Mouse (Mus musculus) MEL (cell line): ENCODE results near the gene Zfp950. TPM values are rescaled to one million over a fixed set of nuclear protein-coding genes. Genes with fewer than 3 reads are reported as not detected.

ENCODE experiments used
- DNase-seq: peaks from one replicate; pipeline ENCODE4 v3.0.0; 2011; ENCODE audit warnings: low read depth, low spot score
- H3K27ac ChIP-seq: 2 replicates; pipeline ENCODE4 v1.5.1; 2012; ENCODE audit warnings: low read depth, mild to moderate bottlenecking, control low read depth, low read length, moderate library complexity; ENCODE audit not compliant: control insufficient read depth
- H3K27me3 ChIP-seq, 2 experiments: fragments of 150-350 bp in 1 of 2; sonication (generic) in 1 of 2; 2 replicates each; pipeline ENCODE4 v1.6.1; 2012; ENCODE audit warnings: low read length in 2 of 2, mild to moderate bottlenecking in 2 of 2, improper control_type of control experiment in 1 of 2, moderate library complexity in 1 of 2; ENCODE audit not compliant: insufficient read depth in 2 of 2, control insufficient read depth in 1 of 2
- H3K36me3 ChIP-seq, 2 experiments: 2 replicates each; pipeline ENCODE4 v1.6.1; 2012 to 2014; ENCODE audit warnings: low read length in 2 of 2, improper control_type of control experiment in 1 of 2, inconsistent platforms in 1 of 2, mild to moderate bottlenecking in 1 of 2; ENCODE audit not compliant: insufficient read depth in 2 of 2, control insufficient read depth in 1 of 2
- H3K4me1 ChIP-seq, 2 experiments: fragments of 150-350 bp in 1 of 2; sonication (generic) in 1 of 2; 2 replicates each; pipeline ENCODE4 v1.6.1; 2012; ENCODE audit warnings: low read length in 2 of 2, improper control_type of control experiment in 1 of 2, mild to moderate bottlenecking in 1 of 2; ENCODE audit not compliant: insufficient read depth in 2 of 2, control insufficient read depth in 1 of 2
- H3K4me3 ChIP-seq, 2 experiments: fragments of 150-350 bp in 1 of 2; sonication (generic) in 1 of 2; 2 replicates each; pipeline ENCODE4 v1.5.1; 2012; ENCODE audit warnings: low read depth in 2 of 2, low read length in 2 of 2, mild to moderate bottlenecking in 2 of 2, moderate library complexity in 2 of 2, control low read depth in 1 of 2, improper control_type of control experiment in 1 of 2; ENCODE audit not compliant: control insufficient read depth in 1 of 2, insufficient read depth in 1 of 2
- H3K79me2 ChIP-seq: 2 replicates; pipeline ENCODE4 v1.6.1; 2012; ENCODE audit warnings: mild to moderate bottlenecking, low read length, moderate library complexity; ENCODE audit not compliant: control insufficient read depth, poor library complexity, insufficient read depth
- H3K9ac ChIP-seq: 2 replicates; pipeline ENCODE4 v1.6.1; 2012; ENCODE audit warnings: low read depth, mild to moderate bottlenecking, control low read depth, low read length, moderate library complexity; ENCODE audit not compliant: control insufficient read depth, poor library complexity, severe bottlenecking
- H3K9me3 ChIP-seq: fragments of 150-350 bp; sonication (generic); replicated peaks from 2 replicates; pipeline ENCODE4 v1.6.1; 2012; ENCODE audit warnings: mild to moderate bottlenecking, low read length, improper control_type of control experiment, moderate library complexity; ENCODE audit not compliant: insufficient read depth
- CHD1 ChIP-seq: IDR thresholded peaks from 2 replicates; pipeline ENCODE4 v1.6.1; 2012; ENCODE audit warnings: low read depth, mild to moderate bottlenecking, inconsistent platforms, low read length, improper control_type of control experiment
- ELF1 ChIP-seq: IDR thresholded peaks from 2 replicates; pipeline ENCODE4 v1.6.1; 2014; ENCODE audit warnings: low read depth, mild to moderate bottlenecking, inconsistent platforms, low read length, improper control_type of control experiment, moderate library complexity
- GABPA ChIP-seq: IDR thresholded peaks from 2 replicates; pipeline ENCODE4 v1.6.1; 2012; ENCODE audit warnings: low read depth, mild to moderate bottlenecking, inconsistent platforms, low read length, improper control_type of control experiment, moderate library complexity
- GATA1 ChIP-seq: IDR thresholded peaks from 2 replicates; pipeline ENCODE4 v1.6.1; 2011; ENCODE audit warnings: low read depth, low read length, improper control_type of control experiment
- JUND ChIP-seq: IDR thresholded peaks from 2 replicates; pipeline ENCODE4 v1.6.1; 2011; ENCODE audit warnings: low read depth, mild to moderate bottlenecking, improper control_type of control experiment, low read length
- MAFK ChIP-seq: IDR thresholded peaks from 2 replicates; pipeline ENCODE4 v1.6.1; 2011; ENCODE audit warnings: low read depth, mild to moderate bottlenecking, low read length, improper control_type of control experiment, borderline replicate concordance
- MAZ ChIP-seq: IDR thresholded peaks from 2 replicates; pipeline ENCODE4 v1.6.1; 2012; ENCODE audit warnings: low read depth, mild to moderate bottlenecking, inconsistent platforms, low read length, improper control_type of control experiment
- NELFE ChIP-seq: IDR thresholded peaks from 2 replicates; pipeline ENCODE4 v1.6.1; 2011; ENCODE audit warnings: low read depth, low read length, improper control_type of control experiment
- NRF1 ChIP-seq: IDR thresholded peaks from 2 replicates; pipeline ENCODE4 v1.6.1; 2014; ENCODE audit warnings: low read depth, mild to moderate bottlenecking, inconsistent platforms, low read length, improper control_type of control experiment, moderate library complexity; ENCODE audit not compliant: poor library complexity, insufficient read depth, severe bottlenecking
- SIN3A ChIP-seq: IDR thresholded peaks from 2 replicates; pipeline ENCODE4 v1.6.1; 2012; ENCODE audit warnings: low read length, improper control_type of control experiment, inconsistent platforms
- SMC3 ChIP-seq: IDR thresholded peaks from 2 replicates; pipeline ENCODE4 v1.6.1; 2011; ENCODE audit warnings: low read depth, low read length, improper control_type of control experiment
- TBP ChIP-seq: IDR thresholded peaks from 2 replicates; pipeline ENCODE4 v1.8.0; 2011; ENCODE audit warnings: low read depth, low read length, improper control_type of control experiment
- TCF12 ChIP-seq: IDR thresholded peaks from 2 replicates; pipeline ENCODE4 v1.6.1; 2014; ENCODE audit warnings: low read depth, mild to moderate bottlenecking, inconsistent platforms, low read length, improper control_type of control experiment, moderate library complexity
- USF1 ChIP-seq: IDR thresholded peaks from 2 replicates; pipeline ENCODE4 v1.6.1; 2014; ENCODE audit warnings: low read depth, mild to moderate bottlenecking, inconsistent platforms, low read length, improper control_type of control experiment, moderate library complexity
- USF2 ChIP-seq, 2 experiments: IDR thresholded peaks; 2 replicates each; pipeline ENCODE4 v1.6.1; 2011 to 2012; ENCODE audit warnings: improper control_type of control experiment in 2 of 2, low read length in 2 of 2, borderline replicate concordance in 1 of 2, inconsistent platforms in 1 of 2, low read depth in 1 of 2, mild to moderate bottlenecking in 1 of 2; ENCODE audit not compliant: insufficient read depth in 1 of 2
- ZNF384 ChIP-seq: IDR thresholded peaks from 2 replicates; pipeline ENCODE4 v1.6.1; 2012; ENCODE audit warnings: low read depth, mild to moderate bottlenecking, inconsistent platforms, low read length, improper control_type of control experiment
- polyA plus RNA-seq, 2 experiments: library from polyadenylated mRNA; stranded (reverse) in 1 of 2; unstranded in 1 of 2; fragments of >175 nt in 1 of 2; fragments of >200 nt in 1 of 2; gene quantifications; 2 replicates each; pipeline versions ENCODE4 v1.2.1 to v1.2.4; 2012; ENCODE audit warnings: low replicate concordance in 2 of 2, low read depth in 1 of 2; ENCODE audit not compliant: insufficient read length in 2 of 2, insufficient read depth in 1 of 2, missing spikeins in 1 of 2
- total RNA-seq: library from RNA; depleted of rRNA; stranded (reverse); fragments of 300-350 nt; gene quantifications from 2 replicates; pipeline ENCODE4 v1.2.3, GENCODE M21; 2012

Gene Zfp950
- total and polyA plus RNA-seq, 3 experiments: 5.4 to 113 (median 12.1) TPM

GRCm38 (mm10) chr19:61057581-61057980 lies 83.1 kb downstream of the Zfp950 start:
- no peaks in the 10 kb centered on the region for H3K27me3 ChIP-seq
- H3K4me3 ChIP-seq: no peak overlapping the region
- H3K4me1 ChIP-seq: no peaks in the 10 kb centered on the region

DNA sequence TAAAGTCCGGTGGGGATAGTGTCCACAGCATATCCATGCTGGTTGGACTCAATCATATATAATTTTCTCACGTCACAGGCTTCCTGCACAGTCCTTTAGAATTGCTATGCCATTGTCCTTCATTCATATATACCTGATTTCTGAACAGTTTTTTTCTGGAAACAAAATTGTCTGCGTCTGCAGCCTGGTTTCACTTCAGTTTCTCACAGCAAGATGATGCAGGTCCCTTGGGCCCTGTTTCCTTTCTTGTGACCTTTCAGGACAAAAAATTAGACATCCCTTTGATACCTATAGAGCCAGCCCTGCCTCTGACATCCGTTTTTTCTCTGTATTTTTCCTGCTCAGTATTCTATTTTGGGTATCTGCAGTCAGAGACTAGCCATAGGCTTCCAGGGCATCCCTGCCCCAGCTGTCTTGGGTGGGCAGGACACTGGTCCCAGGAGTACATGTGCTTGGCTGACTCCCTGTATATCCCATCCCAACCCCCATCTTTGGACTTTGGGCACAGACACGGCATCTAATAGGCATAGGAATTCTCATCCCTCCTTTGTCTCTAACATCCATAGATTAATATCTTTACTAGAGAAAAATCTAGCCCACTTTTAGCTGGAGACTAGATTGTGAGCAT lies 83.7 kb downstream of the Zfp950 start:
- no peaks in the 10 kb centered on the region for H3K9me3 ChIP-seq
- no peaks in the 10 kb centered on the region for H3K36me3 ChIP-seq
- no peak overlapping the region for H3K9ac ChIP-seq
- H3K27ac ChIP-seq: no peak overlapping the region
- no peaks in the 10 kb centered on the region for H3K79me2 ChIP-seq
- H3K27me3 ChIP-seq: no peaks in the 10 kb centered on the region
- DNase-seq: no peak
- TF ChIP-seq GABPA: no peak
- TF ChIP-seq USF1: no peak
- no peak for TF ChIP-seq USF2 (IDR thresholded peaks at IDR 0.05; ENCODE audit: borderline replicate concordance in 1 of 2, insufficient read depth in 1 of 2, low read depth in 1 of 2, low read length in 2 of 2)
- no peak for TF ChIP-seq JUND
- TF ChIP-seq GATA1: no peak
- TF ChIP-seq SMC3: no peak
- H3K4me3 ChIP-seq: no peak overlapping the region
- H3K4me1 ChIP-seq: no peaks in the 10 kb centered on the region

More at GRCm38 (mm10) chr19:61057581-61057980, 83.1 kb downstream of the Zfp950 start:
- H3K36me3 ChIP-seq: no peaks in the 10 kb centered on the region
- H3K79me2 ChIP-seq: no peaks in the 10 kb centered on the region
- H3K27ac ChIP-seq: no peak overlapping the region
- H3K9ac ChIP-seq: no peak overlapping the region
- DNase-seq: no peak
- TF ChIP-seq SIN3A (no peak), GABPA (no peak), TCF12 (no peak), MAZ (no peak), NELFE (no peak), TBP (no peak), ZNF384 (no peak), USF1 (no peak), CHD1 (no peak), NRF1 (no peak), JUND (no peak), MAFK (no peak), GATA1 (no peak), ELF1 (no peak)
- no peaks in the 10 kb centered on the region for H3K9me3 ChIP-seq
